Mouse (Mus musculus) intestine, postnatal 0 days (tissue): ENCODE data around the gene Acoxl. TPM values are rescaled to one million over a fixed set of nuclear protein-coding genes. Genes with fewer than 3 reads are reported as not detected.

Source experiments
- ATAC-seq: fragments of 200-750 bp; cut with Nextera tagmentation; 2 replicates; pipeline ENCODE4 v1.8.0; 2017; ENCODE audit warnings: mild to moderate bottlenecking, moderate TSS enrichment, moderate library complexity
- H3K27ac ChIP-seq: fragments of 300-500 bp; sonication (generic); 2 replicates; pipeline ENCODE4 v1.5.1; 2014; ENCODE audit warnings: mild to moderate bottlenecking, low read depth, low read length, moderate library complexity
- H3K27me3 ChIP-seq: fragments of 300-500 bp; sonication (generic); replicated peaks from 2 replicates; pipeline ENCODE4 v1.6.1; 2014; ENCODE audit warnings: low read length, mixed read lengths; ENCODE audit not compliant: control insufficient read depth, insufficient read depth
- H3K36me3 ChIP-seq: fragments of 300-500 bp; sonication (generic); 2 replicates; pipeline ENCODE4 v1.6.1; 2014; ENCODE audit warnings: mild to moderate bottlenecking, moderate library complexity; ENCODE audit not compliant: control insufficient read depth, insufficient read depth
- H3K4me1 ChIP-seq: fragments of 300-500 bp; sonication (generic); replicated peaks from 2 replicates; pipeline ENCODE4 v1.6.1; 2014; ENCODE audit warnings: antibody characterized with exemption, low read length, mixed read lengths; ENCODE audit not compliant: control insufficient read depth, insufficient read depth
- H3K4me2 ChIP-seq: fragments of 300-500 bp; sonication (generic); replicated peaks from 2 replicates; pipeline ENCODE4 v1.6.1; 2014; ENCODE audit warnings: low read depth, mild to moderate bottlenecking, moderate library complexity
- H3K4me3 ChIP-seq: fragments of 300-500 bp; sonication (generic); 2 replicates; pipeline ENCODE4 v1.5.1; 2014; ENCODE audit warnings: low read depth, low read length
- H3K9ac ChIP-seq: fragments of 300-500 bp; sonication (generic); 2 replicates; pipeline ENCODE4 v1.6.1; 2014; ENCODE audit warnings: mild to moderate bottlenecking, low read depth, low read length
- H3K9me3 ChIP-seq: fragments of 300-500 bp; sonication (generic); 2 replicates; pipeline ENCODE4 v1.6.1; 2016; ENCODE audit warnings: mixed run types; ENCODE audit not compliant: control insufficient read depth
- CTCF ChIP-seq: sonication (generic); IDR thresholded peaks from 2 replicates; pipeline ENCODE4 v1.5.1; 2016; ENCODE audit warnings: low read depth, mild to moderate bottlenecking, control low read depth, antibody characterized with exemption, moderate library complexity
- WGBS: fragments of 180-500 bp; shearing (Covaris S2); extraction: QIAGEN DNeasy Blood & Tissue Kit; methylation state at CpG from one replicate; pipeline ENCODE4 v1.1.7; 2014; 5-methylcytosine and 5-hydroxymethylcytosine counted together
- microRNA-seq: library from miRNA; unstranded; fragments of <30 nt; microRNA quantifications from one replicate; pipeline ENCODE4, GENCODE M21; 2016
- polyA plus RNA-seq: library from polyadenylated mRNA; unstranded; fragments of >200 nt; fragmentation: Nextera tagmentation; extraction: Ambion mirVana; gene quantifications from 2 replicates; pipeline ENCODE4 v1.2.1, GENCODE M21; 2015

Gene Acoxl
- polyA plus RNA-seq, 1 experiment from 2014 or later, result 0.25 TPM

DNA sequence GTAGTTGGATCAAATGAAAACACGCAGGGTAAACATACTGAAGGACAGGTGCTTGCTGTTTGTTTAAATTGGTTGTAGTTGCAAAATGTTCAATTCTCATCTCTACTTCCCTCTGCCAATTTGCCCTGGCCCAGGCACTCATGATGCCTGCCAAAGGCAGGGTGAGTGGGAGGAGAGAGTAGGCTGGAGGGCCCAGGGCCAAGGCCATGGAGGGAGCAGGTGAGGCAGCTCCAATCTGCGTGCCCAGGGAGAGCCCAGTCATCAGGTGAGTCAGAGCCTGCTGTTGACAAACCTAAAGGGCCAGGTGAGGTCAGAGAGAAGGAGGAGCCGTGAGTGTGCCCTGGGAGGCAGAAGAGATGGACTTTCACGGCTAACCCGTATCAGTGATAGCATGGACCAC lies 333.6 kb downstream of the Acoxl start:
- Histone ChIP-seq H3K4me2 (no peak overlapping the region), H3K27ac (no peak overlapping the region), H3K4me3 (no peak overlapping the region), H3K36me3 (no peaks in the 10 kb centered on the region), H3K4me1 (0 out of 2 replicates have a peak, but pooled peaks cover 6% of the 10 kb centered on the region), H3K9ac (no peak overlapping the region), H3K9me3 (no peaks in the 10 kb centered on the region), H3K27me3 (no peaks in the 10 kb centered on the region)
- peak; percentile 64 for ATAC-seq
- 67% methylated on average over 5 of the region's 5 CpGs for WGBS
- TF ChIP-seq CTCF, result no peak

Small RNAs within 50 kb of the gene (microRNA-seq; reads per million reads assigned to microRNA genes)
- not detected for gene Gm22411

Other genes starting within 250 kb of the Acoxl start
- 1.9 and 3.8 TPM in 2 replicates for gene Mal, start 182.2 kb upstream of the Acoxl start, polyA plus RNA-seq
- gene Mall, start 108.9 kb upstream of the Acoxl start, polyA plus RNA-seq, result 122 and 141 TPM in 2 replicates
- 13.0 and 13.3 TPM in 2 replicates for gene Nphp1, start 50.0 kb upstream of the Acoxl start, polyA plus RNA-seq
- 50.0 and 50.6 TPM in 2 replicates for gene Mtln, start 46.4 kb upstream of the Acoxl start, polyA plus RNA-seq
- gene Bub1, start 7.0 kb upstream of the Acoxl start, polyA plus RNA-seq, result 5.1 and 6.3 TPM in 2 replicates